Mouse (Mus musculus) CD4-positive, CD25-positive, alpha-beta regulatory T cell, adult 2 months (primary cell): Measurements from ENCODE around the gene Ank2.
A peak's percentile ranks its signal among the peaks of the same experiment; 100 is the strongest.

Source experiments
- DNase-seq: peaks from one replicate; pipeline ENCODE4 v3.0.0-alpha.2; 2012; ENCODE audit warnings: low read depth, low spot score

The Ank2 gene

DNA sequence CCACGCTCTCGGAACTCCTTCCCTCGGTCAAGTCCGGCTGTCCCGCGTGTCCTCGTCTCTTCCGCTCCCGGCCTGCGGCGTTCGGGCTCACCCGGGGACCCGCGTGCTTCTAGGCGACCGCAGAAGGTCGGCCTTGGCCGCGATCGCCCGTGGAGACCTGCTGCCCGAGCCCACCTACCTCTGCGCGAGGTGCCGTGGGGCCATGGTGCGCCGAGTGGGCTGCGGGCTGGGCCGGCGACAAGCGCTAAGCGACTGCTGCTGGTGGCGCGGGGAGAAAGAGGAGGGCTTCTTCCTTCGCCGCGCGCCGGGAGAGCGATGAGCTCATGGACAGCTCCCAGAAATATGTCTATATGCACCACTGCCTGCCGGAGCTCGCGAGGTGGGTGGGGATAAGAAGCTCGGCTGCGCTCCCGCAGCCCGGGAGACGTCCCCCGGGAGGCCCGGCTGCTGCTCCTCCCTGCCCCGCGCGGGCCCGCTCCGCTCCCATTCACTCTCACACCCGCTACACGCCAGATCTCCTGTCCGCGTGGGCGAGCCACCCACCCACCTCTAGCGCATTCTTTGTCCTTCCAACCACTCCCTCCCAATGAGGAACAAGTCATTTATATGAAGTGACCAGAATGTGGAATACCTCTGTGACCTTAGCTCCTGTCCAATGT lies at the start of gene Ank2:
Ank2 (minus strand) TSS at position 609 of the 659 bp plus-strand sequence.
- DNase-seq, result no peak

DNA sequence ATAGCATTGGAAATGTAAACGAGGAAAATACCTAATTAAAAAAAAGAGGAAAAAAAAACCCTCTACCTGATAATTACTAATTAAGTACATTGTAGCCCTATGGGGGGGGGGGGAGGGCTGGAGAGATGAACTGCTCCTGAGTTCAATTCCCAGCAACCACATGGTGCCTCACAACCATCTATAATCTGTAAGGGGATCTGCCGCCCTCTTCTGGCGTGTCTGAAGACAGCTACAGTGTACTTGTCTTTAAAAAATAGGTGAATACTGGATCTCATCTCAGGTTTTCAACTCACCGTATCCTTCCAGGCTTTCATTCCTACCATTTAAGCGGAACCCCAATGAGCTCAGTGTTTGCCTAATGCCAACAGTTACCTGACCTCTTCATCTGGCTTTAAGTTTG lies 48.7 kb upstream of the Ank2 start:
- peak; percentile 55 for DNase-seq

DNA sequence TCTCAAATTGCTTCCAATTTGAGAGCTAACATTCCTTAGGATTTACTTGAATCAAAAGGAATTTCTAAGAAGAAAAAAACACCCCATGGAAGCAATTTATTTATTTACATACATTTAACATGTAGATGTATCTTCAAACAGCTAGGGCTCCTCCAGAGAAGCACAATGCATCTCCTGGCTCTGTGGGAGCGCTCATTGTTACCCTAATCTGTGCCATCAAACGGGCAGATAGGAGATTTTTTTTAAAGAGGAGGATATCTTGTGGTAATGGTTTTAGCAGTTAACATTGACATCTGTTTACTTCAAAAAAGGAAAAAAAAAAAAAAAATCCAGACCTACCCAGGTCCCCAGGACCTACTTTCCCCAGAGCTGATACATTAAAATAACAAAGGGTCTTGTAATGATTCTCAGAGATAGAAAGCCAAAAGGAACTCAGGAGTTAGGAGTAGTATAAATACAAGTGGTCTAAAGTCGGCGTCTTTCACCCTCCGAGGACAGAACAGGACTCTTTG lies 45.5 kb upstream of the Ank2 start:
- DNase-seq, result no peak

DNA sequence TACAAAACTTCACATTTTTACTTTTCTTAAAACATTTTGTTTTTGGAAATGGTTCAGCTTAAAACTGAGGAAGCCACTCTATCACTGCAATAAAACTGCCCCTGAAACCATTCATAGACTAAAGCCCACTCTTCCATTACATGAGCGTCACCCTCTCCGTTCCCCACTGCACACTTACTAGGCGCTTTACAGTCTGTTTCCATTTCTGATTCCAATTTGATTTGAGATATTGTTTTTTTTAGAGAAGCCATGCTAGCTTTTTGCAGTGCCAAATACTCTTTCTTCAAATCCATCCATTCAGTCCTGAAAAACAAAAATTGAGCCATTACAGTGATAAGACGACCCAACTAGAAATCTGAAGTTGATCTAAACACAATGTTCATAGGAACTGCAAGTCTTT lies 44.8 kb upstream of the Ank2 start:
- DNase-seq, result no peak

DNA sequence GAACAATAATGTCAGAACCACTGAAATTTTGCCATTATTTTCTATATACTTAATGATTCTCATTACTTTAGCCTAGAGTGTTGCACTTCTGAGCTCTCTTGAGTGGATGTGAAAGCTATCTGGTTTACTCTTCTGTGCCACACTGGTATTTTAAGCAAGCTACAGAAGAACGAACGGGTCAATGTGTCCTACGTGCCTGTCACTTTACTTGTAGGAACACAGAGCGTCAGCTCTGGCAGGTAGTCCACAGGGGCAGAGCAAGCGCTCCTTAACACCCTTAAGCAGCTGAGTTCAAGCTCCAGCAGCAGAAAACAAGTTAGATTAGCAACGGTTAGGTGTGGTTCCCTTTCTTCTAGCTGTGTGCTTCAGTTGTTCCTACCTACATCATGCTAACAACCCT lies 40.0 kb upstream of the Ank2 start:
- no peak for DNase-seq

DNA sequence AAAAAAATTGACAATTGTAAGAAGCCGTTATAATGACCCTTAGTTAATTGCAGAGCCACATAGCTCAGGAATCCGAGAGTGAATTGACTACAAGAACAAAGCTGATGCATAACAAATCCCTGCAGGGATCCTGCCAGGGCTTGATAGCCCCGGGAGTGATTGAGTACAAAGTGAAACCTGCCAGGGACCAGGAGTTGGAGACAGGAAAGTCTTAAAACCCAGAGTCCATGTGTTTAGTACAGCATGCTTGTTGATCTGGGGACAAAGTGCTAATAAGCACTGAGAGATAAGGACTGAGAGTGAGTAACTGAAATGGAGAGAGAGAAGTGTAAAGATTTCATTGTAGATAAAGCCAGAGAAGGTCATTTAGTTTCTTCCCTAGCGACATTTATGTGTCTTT lies 31.1 kb upstream of the Ank2 start:
- no peak for DNase-seq

DNA sequence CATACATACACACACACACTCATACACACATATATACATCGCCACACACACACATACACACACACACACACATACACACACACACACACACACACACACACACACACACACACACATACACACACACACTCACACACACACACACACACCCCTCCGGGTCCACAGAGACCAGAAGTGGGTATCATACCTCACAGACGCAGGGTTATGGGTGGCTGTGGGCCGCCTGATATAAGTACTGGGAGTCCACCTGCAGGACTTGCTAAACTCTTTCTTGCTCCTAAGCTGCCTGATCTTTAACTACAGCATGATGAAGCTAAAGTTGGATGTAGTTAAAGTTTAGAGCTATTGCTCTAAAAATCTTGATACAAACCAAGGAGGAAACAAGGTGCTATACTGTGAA lies 30.7 kb upstream of the Ank2 start:
- DNase-seq, result no peak

DNA sequence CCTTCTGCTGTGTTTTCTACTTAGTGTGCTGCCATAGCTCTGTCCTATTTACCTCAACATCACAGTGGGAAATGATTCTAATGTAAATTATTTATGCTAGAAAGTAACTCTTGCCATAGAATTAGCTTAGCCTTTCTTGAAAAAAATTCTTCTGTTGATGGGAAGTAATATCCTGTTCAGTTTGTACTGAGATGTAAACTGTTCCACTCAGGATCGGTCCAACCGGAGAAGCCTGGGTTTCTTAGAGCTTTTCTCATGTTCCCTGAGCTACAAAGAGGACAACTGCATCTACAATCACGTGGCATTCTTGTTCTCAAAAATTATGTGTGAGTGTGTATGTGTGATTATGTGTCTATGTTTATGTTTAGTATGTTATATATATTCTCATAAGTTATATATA lies 30.1 kb upstream of the Ank2 start:
- no peak for DNase-seq

DNA sequence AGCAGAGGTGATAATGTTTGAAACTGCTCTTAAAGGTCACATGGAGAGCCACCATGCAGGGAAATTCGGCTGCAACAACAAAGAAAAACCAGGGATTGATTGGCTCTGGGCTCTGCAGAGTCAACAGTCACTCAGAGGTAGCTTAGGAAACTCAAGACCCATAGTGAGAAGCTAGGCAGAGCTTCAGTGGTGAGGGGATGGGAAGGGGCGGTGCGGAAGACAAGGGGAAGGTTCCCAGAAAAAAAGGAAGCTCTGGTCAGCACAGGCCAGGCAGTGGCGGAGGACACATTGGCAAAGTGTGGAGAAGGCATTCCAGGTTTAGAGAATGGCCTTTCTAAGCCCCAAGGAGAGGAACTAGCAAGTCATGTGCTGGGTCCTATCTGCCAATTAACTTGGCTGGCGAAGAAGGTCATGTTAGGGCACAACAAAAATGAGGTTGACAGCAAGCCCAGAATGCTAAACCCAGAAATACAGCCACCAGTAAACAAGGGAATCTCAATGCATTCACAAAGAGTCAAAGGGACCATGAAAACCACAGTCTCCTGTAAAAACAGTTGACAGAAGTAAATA lies 28.4 kb upstream of the Ank2 start:
- no peak for DNase-seq

DNA sequence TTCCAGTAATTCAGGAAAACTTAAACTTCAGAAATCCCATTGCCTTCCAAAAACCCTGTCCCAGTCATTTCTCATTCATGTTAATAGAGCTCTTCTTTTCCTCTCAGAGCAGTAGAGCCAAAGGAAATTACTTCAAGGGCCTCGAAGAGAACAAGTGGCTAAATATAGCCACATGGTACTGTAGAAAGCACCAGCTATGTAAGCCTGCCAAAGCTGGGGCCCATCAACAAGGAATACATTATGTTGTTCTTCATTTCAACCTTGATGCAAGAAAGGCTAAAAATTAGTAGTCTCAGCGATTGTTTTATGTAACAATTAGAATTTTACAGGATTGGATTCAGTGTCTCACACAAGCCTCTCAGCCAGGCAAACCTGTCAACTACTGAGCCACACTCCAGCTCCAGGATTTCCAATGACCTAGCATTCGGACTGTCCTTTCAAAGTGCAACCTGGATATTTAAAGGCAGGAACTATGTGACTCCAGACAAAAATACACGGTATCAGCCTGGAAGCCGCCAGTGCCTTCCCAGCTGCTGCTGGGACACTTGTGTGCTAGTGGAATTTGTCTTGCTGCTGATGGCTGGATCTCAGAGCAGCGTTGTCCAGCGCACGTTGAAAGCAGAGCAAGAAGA lies 26.2 kb upstream of the Ank2 start:
- DNase-seq, result no peak

DNA sequence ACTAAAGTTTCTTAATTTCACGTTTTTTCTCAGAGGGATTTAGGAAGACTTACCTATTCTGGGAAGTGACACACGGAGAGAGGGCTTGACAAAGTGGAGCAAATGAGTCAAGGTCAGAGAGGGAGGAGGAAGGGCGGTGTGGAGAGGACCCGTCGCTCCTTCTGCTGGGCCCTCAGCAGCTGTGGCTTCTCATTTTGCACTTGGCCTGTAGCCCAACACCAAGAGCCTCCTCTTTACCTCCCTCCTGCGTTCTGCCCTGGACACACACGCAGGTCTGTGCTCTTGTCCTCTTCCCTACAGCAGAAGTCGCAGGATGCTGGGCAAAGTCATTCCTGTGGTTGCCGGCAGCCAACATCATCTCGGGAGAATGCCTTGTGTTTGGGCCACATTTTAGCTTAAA lies 22.0 kb upstream of the Ank2 start:
- DNase-seq, result no peak

DNA sequence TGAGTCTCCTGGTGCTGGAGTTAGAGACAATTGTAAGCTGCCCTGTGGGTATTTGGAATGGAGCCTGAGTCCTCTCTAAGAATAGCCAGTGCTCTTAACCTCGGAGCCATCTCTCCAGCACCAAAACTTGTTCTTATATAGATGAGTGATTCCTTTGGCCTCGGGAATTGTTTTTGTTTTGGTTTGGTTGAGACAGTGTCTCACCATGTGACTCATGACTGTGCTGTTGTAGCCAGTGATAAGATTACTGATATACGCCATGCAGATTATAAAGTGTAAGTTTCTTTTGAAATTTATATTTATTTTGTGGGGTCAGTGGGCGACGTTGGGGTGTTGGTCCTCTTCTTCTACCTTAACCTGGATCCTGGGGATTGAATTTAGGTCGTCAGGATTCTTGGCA lies 21.1 kb upstream of the Ank2 start:
- DNase-seq, result no peak

DNA sequence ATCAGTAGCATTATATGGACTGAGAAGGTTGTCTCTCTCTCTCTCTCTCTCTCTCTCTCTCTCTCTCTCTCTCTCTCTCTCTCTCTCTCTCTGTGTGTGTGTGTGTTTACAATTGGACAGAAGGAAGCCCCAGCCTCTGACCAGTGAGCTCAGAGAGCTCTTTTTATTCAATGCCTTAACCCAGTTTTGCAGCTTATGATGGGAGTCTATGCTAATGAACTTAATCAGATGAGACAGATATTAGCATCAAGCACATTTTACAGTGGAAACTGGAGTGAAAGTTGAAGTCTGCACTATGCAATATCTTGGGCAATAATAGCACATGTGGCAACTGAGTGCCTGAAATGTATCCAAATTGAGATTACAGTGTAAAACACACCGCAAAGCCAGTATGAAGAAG lies 16.1 kb upstream of the Ank2 start:
- DNase-seq, result no peak

DNA sequence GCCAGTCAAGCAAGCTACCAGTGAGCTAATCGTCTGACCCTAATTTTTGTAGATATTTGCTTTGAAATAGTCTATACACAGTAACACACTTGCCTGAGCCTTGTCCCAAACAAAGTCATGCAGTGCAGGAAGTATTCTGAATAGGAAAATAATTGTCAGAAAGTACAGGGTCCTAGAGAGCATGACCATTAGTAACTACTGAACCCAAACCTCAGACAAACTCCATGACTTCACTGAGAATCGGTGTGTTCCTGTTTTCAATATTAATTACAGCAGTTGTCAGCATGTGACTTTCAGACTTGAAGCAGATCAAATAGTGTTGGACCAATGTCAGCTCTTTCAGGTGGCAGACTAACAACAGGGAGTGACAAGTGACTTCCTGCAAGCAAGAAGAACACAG lies 14.5 kb upstream of the Ank2 start:
- no peak for DNase-seq

DNA sequence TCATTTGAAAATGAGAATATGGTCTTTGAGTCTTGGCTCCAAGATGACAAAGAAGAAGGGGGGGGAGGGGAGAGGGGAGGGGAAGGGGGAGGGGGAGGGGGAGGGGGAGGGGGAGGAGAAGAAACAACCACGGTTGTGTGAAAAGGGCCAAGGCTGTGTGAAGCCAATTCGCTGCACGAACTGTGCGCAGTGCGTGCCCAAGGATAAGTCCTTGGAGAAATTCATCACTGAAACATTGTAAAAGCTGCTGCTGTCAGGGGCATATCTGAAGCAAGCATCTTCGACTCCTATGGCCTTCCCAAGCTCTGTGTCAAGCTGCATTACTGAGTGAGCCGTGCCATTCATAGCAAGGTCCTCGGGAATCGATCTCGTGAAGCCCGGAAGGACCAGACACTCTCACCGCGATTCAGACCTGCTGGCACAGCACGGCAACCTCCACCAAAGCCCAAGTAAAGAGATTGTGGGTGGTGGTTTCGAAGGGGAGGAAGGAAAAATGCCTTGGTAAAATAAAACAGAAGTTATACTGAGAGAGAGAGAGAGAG lies 13.7 kb upstream of the Ank2 start:
- no peak for DNase-seq

DNA sequence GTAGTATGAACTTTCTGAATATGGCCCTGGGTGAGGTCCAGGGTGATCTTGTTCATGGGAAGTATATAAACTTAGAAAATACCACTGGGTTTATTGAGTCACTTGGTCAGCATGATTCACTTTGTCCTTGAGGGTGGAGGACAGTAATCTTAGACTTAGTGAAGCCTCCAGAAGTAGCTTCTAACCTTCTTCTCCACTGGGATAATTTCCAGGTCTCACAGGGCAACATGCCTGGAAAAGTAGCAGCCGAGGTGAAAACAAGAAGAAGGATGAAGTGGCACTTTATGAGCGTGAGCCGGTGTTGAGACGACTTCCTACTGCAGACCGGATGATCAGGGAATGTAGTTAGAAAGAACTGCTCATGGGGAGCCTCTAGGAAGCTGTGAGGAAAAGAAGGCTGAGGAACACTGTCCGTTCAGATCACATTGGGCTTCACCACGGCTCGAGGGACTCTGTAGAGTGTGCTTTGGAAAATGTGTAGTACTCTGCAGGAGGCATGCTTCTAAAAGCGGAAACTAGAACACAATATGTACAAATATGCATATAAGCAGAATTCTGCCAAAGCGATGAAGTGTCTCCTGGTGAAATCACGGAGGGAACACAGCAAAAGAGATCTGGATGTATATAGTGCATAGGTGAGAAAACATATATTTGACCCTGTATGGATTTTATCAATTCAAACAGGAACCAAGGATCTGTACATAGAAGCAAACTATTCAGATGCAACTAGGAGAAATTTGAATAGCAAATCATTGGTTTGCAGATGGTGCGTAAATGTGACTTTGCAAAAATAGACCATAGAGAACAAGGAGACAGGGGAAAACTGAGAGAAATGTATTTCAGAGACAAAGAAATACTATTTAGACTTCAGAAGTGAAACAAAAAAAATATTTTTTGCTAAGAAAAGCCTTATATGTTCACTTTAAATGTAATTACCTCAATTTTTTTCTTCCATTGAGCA lies 12.9 kb upstream of the Ank2 start:
- no peak for DNase-seq

DNA sequence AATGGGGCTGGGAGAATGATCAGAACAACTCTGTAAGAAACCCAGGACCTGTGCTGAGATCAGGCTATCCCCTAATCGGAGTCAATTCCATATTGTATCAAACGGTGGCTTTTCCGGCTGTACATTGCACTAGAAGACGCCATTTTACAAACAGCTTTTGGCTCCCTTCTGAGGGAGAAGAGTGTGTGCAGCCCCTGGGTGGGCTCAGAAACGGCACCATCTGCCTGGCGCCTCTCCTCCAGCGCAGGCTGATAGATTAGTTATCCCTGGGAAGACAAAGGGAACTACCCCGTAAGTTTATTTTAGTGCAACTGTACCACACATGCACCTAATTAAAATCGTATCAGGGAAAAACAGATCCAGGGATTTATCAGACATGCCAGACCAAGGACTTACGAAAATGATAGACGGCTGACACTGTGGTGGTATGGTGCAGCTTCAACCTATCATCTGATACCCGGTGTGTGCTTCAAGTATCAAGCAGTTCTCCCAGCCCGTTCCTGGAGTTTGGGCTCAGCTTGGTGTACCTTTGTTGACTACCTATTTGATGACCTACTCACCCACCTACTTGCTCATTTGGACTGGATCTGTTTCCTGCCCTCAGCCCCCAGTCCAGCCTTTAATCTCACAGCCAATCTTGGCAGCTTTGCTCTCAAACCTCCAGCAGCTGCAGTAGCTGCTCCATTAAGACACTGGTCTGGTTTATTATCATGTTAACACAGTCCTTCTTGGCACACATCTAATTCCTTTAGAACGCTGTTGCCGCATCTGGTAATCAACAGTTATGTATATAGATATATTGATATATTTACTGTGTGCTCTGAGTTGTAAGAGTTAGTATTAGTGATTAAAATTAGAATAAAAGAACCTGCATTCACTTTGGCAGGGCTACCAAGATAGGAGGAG lies 9.0 kb upstream of the Ank2 start:
- DNase-seq, result no peak

DNA sequence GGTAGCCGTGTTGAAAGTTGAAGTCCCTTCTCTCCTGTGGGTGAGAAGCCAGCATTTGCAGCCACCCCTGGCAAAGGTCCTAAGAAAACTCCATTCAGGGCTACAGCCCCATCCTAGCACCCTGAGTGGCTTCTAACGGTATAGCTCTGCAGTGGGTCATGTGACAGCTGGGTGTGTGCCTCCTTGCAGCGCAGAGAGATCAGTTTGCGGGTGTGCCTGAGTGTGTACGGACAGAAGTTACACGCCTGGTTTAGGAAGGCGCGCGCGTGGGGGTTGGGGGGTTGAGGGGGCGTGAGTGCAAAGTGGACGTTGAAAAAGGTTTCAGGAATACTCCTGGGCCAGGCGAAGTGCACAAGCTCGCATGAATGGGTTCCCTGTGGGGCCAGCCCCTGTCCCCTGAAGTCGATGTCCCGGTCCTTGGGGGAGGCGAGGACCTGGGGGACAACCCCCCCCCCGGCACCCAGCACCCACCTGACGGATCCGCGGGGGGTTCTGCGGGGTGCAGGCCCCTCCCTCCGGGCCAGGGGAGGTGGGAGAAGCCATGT lies 881 bp downstream of the Ank2 start:
- DNase-seq, result no peak

DNA sequence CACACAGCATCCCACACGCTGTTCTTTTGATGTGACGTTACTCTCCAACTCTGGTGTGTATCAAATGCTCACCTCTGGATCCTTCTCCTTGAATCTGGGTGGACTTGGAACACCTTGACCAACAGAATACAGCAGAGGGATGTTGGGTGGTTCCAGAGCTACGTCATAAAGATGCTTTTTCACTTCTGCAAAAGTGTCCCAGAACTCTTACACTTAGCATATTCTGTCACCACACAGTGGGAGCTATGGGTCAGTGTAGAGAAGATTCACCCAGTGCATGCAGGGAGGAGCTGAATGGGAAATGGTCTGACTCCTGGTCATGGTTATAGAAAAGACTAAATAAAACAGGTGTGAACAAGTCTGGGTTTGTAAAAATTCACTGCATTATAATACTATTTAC lies 6.5 kb downstream of the Ank2 start:
- no peak for DNase-seq

DNA sequence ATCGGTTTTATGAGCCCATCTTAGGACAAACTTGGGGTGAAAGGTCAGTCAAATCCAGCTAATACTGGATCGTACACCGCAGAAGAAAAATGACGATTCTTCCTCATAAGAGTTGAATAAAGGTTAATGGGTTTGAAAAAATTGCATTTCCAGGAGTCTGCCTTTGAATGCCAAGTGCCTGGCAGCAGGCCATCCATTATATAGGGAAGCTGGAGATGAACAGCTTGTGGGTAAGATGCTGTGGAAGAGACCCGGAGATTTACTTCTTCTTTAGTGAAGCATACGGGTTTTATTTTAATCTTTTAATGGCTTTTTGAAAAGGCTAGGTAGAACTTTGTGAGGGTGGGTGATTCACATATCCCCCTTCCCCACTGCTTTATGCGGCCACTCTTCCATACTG lies 11.8 kb downstream of the Ank2 start:
- DNase-seq, result no peak

DNA sequence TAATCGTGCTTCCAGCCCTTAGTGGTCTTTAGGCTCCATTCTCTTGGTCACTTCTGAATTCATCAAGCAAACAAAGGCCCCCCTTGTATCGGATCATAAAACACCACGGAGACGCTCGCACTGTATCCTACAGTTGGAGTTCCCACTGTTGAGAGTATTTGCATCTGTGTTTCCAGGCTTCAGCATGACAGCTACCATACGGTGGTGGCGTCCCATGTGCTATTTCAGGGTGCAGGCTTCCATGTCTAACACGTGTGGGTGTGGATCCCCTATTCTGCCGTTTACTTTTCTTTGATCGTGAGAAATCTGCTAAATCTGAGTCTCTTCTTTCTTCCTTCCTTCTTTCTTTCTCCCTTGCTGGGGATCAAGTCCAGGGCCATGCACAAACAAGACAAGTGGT lies 14.0 kb downstream of the Ank2 start:
- no peak for DNase-seq
